Mouse (Mus musculus): Measurements from ENCODE around the gene Hist2h3c1. TPM values are rescaled to one million over a fixed set of nuclear protein-coding genes. Genes with fewer than 3 reads are reported as not detected.
"Not testable (repeated sequence)": the region's sequence is repeated elsewhere in the genome, so short reads cannot be mapped to it uniquely, and the experiment has no call there.

Hist2h3c1 gene
- total and polyA plus RNA-seq, 2 experiments from 2014 or later, result not detected

GRCm38 (mm10) chr3:96240799-96241197 is 5.7 kb upstream of the Hist2h3c1 start:
- no peaks in the 10 kb centered on the region for H3K4me1 ChIP-seq (ENCODE audit: insufficient read depth, low read length)
- no peaks in the 10 kb centered on the region for H3K36me3 ChIP-seq (ENCODE audit: insufficient read depth, low read length)
- WGBS, result 71% methylated on average over 9 of the region's 9 CpGs
- peak overlapping the region; percentile 72 for H3K27ac ChIP-seq
- ATAC-seq (no peak), DNase-seq (ENCODE audit: low spot score) (no peak)
- H3K4me3 ChIP-seq (ENCODE audit: low read length), result peak overlapping the region; percentile 23
- no peak for TF ChIP-seq CTCF (IDR thresholded peaks at IDR 0.05; ENCODE audit: low read depth)
- no peaks in the 10 kb centered on the region for H3K27me3 ChIP-seq (ENCODE audit: insufficient read depth, low read length)
- peak overlapping the region; percentile 40; the same call in 1 of the 2 replicates for H3K9ac ChIP-seq (replicated peaks; ENCODE audit: low read length)
- H3K4me2 ChIP-seq (ENCODE audit: low read depth, low read length), result peak overlapping the region; percentile 53
- H3K9me3 ChIP-seq (ENCODE audit: low read length), result no peaks in the 10 kb centered on the region

GRCm38 (mm10) chr3:96243921-96244572 is 2.4 kb upstream of the Hist2h3c1 start:
- peak overlapping the region; percentile 94; the same call in 1 of the 2 replicates for H3K27ac ChIP-seq
- H3K4me1 ChIP-seq (ENCODE audit: insufficient read depth, low read length), result no peaks in the 10 kb centered on the region
- no peaks in the 10 kb centered on the region for H3K36me3 ChIP-seq (ENCODE audit: insufficient read depth, low read length)
- ATAC-seq (no peak), DNase-seq (ENCODE audit: low spot score) (no peak)
- no peak for TF ChIP-seq CTCF (IDR thresholded peaks at IDR 0.05; ENCODE audit: low read depth)
- WGBS, result 79% methylated on average over 7 of the region's 7 CpGs
- H3K4me3 ChIP-seq (ENCODE audit: low read length), result no peak overlapping the region
- peak overlapping the region; percentile 67; the same call in 1 of the 2 replicates for H3K9ac ChIP-seq (replicated peaks; ENCODE audit: low read length)
- H3K4me2 ChIP-seq (ENCODE audit: low read depth, low read length), result peak overlapping the region; percentile 64
- H3K27me3 ChIP-seq (ENCODE audit: insufficient read depth, low read length), result no peaks in the 10 kb centered on the region
- no peaks in the 10 kb centered on the region for H3K9me3 ChIP-seq (ENCODE audit: low read length)

DNA sequence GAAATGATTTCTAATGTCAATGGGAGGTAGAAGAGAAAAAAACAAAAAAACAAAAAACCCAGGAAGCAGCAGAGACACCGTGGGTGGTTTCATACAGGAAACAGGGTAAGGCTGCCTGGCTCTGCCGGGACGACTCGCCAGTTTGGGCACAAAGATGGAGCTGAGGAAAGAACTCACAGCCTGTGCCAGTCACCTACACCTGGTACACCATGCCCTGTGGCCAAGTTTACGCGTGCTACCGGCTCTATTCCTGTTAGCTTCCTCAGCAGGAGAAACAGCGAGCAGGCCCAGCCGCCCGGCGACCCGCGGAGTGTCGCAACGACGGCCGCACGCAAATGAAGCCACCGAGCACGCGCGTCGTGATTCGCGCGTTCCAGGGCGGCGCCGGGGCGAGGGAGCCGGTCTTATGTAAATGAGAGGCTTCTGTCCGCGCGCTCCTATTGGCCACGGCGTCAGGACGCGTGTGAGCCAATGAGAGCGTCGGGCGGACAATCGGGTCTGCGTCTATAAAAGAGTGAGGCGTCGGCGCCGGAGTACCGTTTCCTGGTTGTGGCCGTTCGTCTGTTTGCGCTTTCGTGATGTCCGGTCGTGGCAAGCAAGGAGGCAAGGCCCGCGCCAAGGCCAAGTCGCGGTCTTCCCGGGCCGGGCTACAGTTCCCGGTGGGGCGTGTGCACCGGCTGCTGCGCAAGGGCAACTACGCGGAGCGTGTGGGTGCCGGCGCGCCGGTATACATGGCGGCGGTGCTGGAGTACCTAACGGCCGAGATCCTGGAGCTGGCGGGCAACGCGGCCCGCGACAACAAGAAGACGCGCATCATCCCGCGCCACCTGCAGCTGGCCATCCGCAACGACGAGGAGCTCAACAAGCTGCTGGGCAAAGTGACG is 1.2 kb upstream of the Hist2h3c1 start, which contains the start of gene Hist2h2aa1:
Gene Hist2h2aa1, plus strand, starts transcription at position 495 of the 884 bp plus-strand sequence.
- H3K27me3 ChIP-seq (ENCODE audit: insufficient read depth, low read length); H3K36me3 ChIP-seq (ENCODE audit: insufficient read depth, low read length); H3K9me3 ChIP-seq (ENCODE audit: low read length); H3K4me1 ChIP-seq (ENCODE audit: insufficient read depth, low read length): not testable (repeated sequence)
- under 1% methylated on average over 27 of the region's 88 CpGs for WGBS
- peak within 1 kb of the TSS; percentile 64 for H3K4me2 ChIP-seq (ENCODE audit: low read depth, low read length)
- ATAC-seq, result peak; percentile 93
- peak within 1 kb of the TSS; percentile 94 for H3K27ac ChIP-seq
- H3K9ac ChIP-seq (replicated peaks; ENCODE audit: low read length), result peak within 1 kb of the TSS; percentile 67
- DNase-seq (ENCODE audit: low spot score), result peak; percentile 66
- peak within 1 kb of the TSS; percentile 50 for H3K4me3 ChIP-seq (ENCODE audit: low read length)

DNA sequence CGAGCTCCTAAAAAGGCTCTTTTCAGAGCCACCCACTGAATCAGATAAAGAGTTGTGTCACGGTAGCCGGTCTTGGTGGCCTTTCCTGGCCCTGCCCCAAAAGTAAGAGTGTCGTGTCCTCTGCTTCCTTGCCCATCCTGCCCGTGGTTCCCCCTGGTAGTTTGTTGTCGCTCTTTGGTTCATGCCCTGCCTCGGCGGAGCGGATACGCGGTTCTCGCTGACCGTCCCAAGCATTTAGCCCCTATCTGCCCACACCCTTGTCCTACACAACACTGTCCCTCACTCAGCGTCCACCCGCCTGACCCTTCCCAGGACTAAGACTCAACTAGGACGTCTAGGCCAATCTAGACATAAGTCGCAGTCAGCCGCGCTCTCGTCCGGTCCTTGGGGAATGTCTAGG is 467 bp upstream of the Hist2h3c1 start:
- Histone ChIP-seq H3K27ac (peak overlapping the region; percentile 68; the same call in 1 of the 2 replicates), H3K4me2 (ENCODE audit: low read depth, low read length) (0 out of 2 replicates have a peak overlapping the region, but pooled peaks have one; percentile 30), H3K4me3 (ENCODE audit: low read length) (peak overlapping the region; percentile 27; the same call in 1 of the 2 replicates)
- not testable (repeated sequence) for H3K36me3 ChIP-seq (ENCODE audit: insufficient read depth, low read length); DNase-seq (ENCODE audit: low spot score); H3K27me3 ChIP-seq (ENCODE audit: insufficient read depth, low read length); H3K4me1 ChIP-seq (ENCODE audit: insufficient read depth, low read length); H3K9ac ChIP-seq (replicated peaks; ENCODE audit: low read length); H3K9me3 ChIP-seq (ENCODE audit: low read length); ATAC-seq
- 0% methylated on average over 10 of the region's 21 CpGs for WGBS

- peak overlapping the region; percentile 28 for H3K4me3 ChIP-seq (ENCODE audit: low read length)
- H3K9me3 ChIP-seq (ENCODE audit: low read length), result no peaks in the 10 kb centered on the region
- H3K4me2 ChIP-seq (ENCODE audit: low read depth, low read length), result peak overlapping the region; percentile 51
- H3K4me1 ChIP-seq (ENCODE audit: insufficient read depth, low read length), result no peaks in the 10 kb centered on the region
- H3K27me3 ChIP-seq (ENCODE audit: insufficient read depth, low read length), result no peaks in the 10 kb centered on the region
- DNase-seq (ENCODE audit: low spot score), result no peak
- peak overlapping the region; percentile 24; the same call in 1 of the 2 replicates for H3K9ac ChIP-seq (replicated peaks; ENCODE audit: low read length)
- WGBS, result 11% methylated on average over 11 of the region's 11 CpGs
- ATAC-seq, result no peak
- no peak for TF ChIP-seq CTCF (IDR thresholded peaks at IDR 0.05; ENCODE audit: low read depth)
- no peak overlapping the region for H3K27ac ChIP-seq
- no peaks in the 10 kb centered on the region for H3K36me3 ChIP-seq (ENCODE audit: insufficient read depth, low read length)
Measured at GRCm38 (mm10) chr3:96247356-96248140, 1.1 kb downstream of the Hist2h3c1 start.
